Mouse (Mus musculus) midbrain, postnatal 0 days (tissue): ENCODE data around the gene Gli3. TPM values are rescaled to one million over a fixed set of nuclear protein-coding genes. Genes with fewer than 3 reads are reported as not detected.

Experiments used
- ATAC-seq: fragments of 200-750 bp; cut with Nextera tagmentation; 2 replicates; pipeline ENCODE4 v1.8.0; 2017; ENCODE audit warnings: moderate number of reproducible peaks, mild to moderate bottlenecking, moderate TSS enrichment, moderate library complexity; ENCODE audit not compliant: low FRiP score
- DNase-seq: peaks from one replicate; pipeline ENCODE4 v3.0.0-alpha.2; 2015; ENCODE audit warnings: low spot score
- H3K27ac ChIP-seq: fragments of 300-500 bp; sonication (generic); 2 replicates; pipeline ENCODE4 v1.5.1; 2014; ENCODE audit warnings: low read depth, mild to moderate bottlenecking, low read length, mixed read lengths
- H3K27me3 ChIP-seq: fragments of 300-500 bp; sonication (generic); 2 replicates; pipeline ENCODE4 v1.6.1; 2014; ENCODE audit warnings: low read length, control low read depth, mixed read lengths; ENCODE audit not compliant: insufficient read depth
- H3K36me3 ChIP-seq: fragments of 300-500 bp; sonication (generic); 2 replicates; pipeline ENCODE4 v1.6.1; 2014; ENCODE audit warnings: low read length, control low read depth, mixed read lengths; ENCODE audit not compliant: insufficient read depth
- H3K4me1 ChIP-seq: fragments of 300-500 bp; sonication (generic); 2 replicates; pipeline ENCODE4 v1.6.1; 2014; ENCODE audit warnings: mild to moderate bottlenecking, control low read depth, antibody characterized with exemption, low read length, mixed read lengths; ENCODE audit not compliant: insufficient read depth
- H3K4me2 ChIP-seq: fragments of 300-500 bp; sonication (generic); 2 replicates; pipeline ENCODE4 v1.6.1; 2014; ENCODE audit warnings: low read depth, mild to moderate bottlenecking, low read length, mixed read lengths; ENCODE audit not compliant: poor library complexity, severe bottlenecking
- H3K4me3 ChIP-seq: fragments of 300-500 bp; sonication (generic); 2 replicates; pipeline ENCODE4 v1.5.1; 2014; ENCODE audit warnings: low read depth, mild to moderate bottlenecking, low read length, moderate library complexity
- H3K9ac ChIP-seq: fragments of 300-500 bp; sonication (generic); replicated peaks from 2 replicates; pipeline ENCODE4 v1.6.1; 2014; ENCODE audit warnings: mild to moderate bottlenecking, low read length, moderate library complexity, mixed read lengths; ENCODE audit not compliant: poor library complexity, severe bottlenecking
- H3K9me3 ChIP-seq: fragments of 300-500 bp; sonication (generic); 2 replicates; pipeline ENCODE4 v1.6.1; 2016; ENCODE audit warnings: low read length, control low read depth
- CTCF ChIP-seq: IDR thresholded peaks from 2 replicates; pipeline ENCODE4 v1.5.1; 2016; ENCODE audit warnings: antibody characterized with exemption, mild to moderate bottlenecking
- WGBS: fragments of 180-500 bp; shearing (Covaris S2); extraction: QIAGEN DNeasy Blood & Tissue Kit; methylation state at CpG from one replicate; pipeline ENCODE4 v1.1.7; 2014; 5-methylcytosine and 5-hydroxymethylcytosine counted together
- polyA plus RNA-seq: library from polyadenylated mRNA; unstranded; fragments of >200 nt; fragmentation: Nextera tagmentation; extraction: Ambion mirVana; gene quantifications from 2 replicates; pipeline ENCODE4 v1.2.1, GENCODE M21; 2015
- total RNA-seq: library from RNA; depleted of rRNA; stranded (reverse); fragments of >200 nt; gene quantifications from 2 replicates; pipeline ENCODE4 v1.2.3, GENCODE M21; 2014

Gene Gli3
- total and polyA plus RNA-seq, 2 experiments from 2014 or later, result 3.9 to 9.2 TPM

DNA sequence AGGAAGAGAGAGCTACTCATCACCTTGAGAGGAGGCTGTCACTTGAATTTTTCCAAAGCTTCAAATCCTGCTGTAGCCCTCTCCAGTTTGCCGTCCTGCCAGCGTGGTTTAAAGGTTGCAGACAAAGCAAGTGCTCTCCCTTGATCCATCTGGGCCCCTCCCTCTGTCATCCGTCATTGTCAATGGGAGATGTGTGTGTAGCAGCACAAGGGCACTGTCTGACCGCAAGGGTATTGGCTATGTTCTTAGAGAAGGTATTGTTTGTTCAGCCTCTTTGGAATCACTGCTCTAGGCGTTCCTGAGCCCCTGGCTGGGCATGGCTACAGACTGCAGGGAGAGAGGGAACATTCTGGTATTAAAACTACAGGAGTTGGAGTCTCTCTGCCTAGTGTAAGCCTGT, 79.0 kb downstream of the Gli3 start:
- Histone ChIP-seq H3K9me3 (no peaks in the 10 kb centered on the region), H3K4me2 (no peak overlapping the region), H3K27me3 (no peaks in the 10 kb centered on the region), H3K27ac (no peak overlapping the region), H3K36me3 (no peaks in the 10 kb centered on the region), H3K4me1 (peaks cover 19% of the 10 kb centered on the region; the same call in 1 of the 2 replicates), H3K9ac (no peak overlapping the region), H3K4me3 (no peak overlapping the region)
- DNase-seq, result no peak
- TF ChIP-seq CTCF, result no peak
- 20% methylated on average over 5 of the region's 5 CpGs for WGBS
- no peak for ATAC-seq

DNA sequence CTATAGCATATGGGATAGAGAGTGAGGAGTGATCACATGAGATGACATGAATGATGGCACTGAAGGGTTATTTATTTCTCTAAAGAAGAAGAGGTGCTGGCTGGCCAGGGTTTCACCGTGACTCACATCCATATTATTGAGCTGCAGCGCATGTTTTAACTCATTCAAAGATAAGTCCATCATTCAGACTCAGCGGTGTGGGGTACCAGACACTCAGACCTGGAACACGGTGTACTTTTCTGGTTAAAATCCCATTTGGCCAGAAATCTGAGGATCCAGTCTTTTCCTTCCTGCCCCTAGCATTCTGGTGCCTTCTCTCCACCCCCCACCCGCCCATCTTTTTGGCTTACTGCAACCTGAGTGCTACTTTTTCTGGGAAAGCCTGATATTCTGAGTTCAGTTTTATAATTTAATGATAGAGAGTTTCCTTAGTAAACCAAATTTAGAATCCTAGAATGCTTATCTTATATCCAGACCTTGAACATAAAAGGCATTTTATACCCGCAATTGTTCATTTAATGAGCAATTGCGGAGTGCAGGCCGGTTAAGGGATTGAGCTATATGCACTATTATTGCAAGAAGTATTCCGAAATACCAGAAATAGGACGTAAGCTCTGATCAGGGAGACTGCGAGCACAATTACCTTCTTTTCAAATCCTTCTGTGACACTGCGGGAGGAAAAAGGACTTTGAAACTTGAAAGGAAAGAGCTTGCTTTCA, 80.3 kb downstream of the Gli3 start:
- no peak overlapping the region for H3K9ac ChIP-seq
- peaks cover 19% of the 10 kb centered on the region; the same call in 1 of the 2 replicates for H3K4me1 ChIP-seq
- no peak overlapping the region for H3K4me2 ChIP-seq
- H3K36me3 ChIP-seq, result no peaks in the 10 kb centered on the region
- DNase-seq (no peak), ATAC-seq (peak; percentile 8; the same call in 1 of the 2 replicates)
- no peak for TF ChIP-seq CTCF
- no peaks in the 10 kb centered on the region for H3K27me3 ChIP-seq
- no peaks in the 10 kb centered on the region for H3K9me3 ChIP-seq
- WGBS, result 20% methylated on average over 12 of the region's 12 CpGs
- peak overlapping the region; percentile 32; the same call in 1 of the 2 replicates for H3K27ac ChIP-seq
- H3K4me3 ChIP-seq, result no peak overlapping the region

- ATAC-seq (0 out of 2 replicates have a peak, but pooled peaks have one; percentile 48), DNase-seq (no peak)
- H3K4me2 ChIP-seq, result no peak overlapping the region
- no peak overlapping the region for H3K9ac ChIP-seq
- no peaks in the 10 kb centered on the region for H3K27me3 ChIP-seq
- no peaks in the 10 kb centered on the region for H3K36me3 ChIP-seq
- no peak for TF ChIP-seq CTCF
- 17% methylated on average over 7 of the region's 7 CpGs for WGBS
- H3K27ac ChIP-seq, result peak overlapping the region; percentile 1; the same call in 1 of the 2 replicates
- H3K9me3 ChIP-seq, result no peaks in the 10 kb centered on the region
- H3K4me3 ChIP-seq, result no peak overlapping the region
- peaks cover 19% of the 10 kb centered on the region; the same call in 1 of the 2 replicates for H3K4me1 ChIP-seq
These were observed 81.0 kb downstream of the Gli3 start for GRCm38 (mm10) chr13:15543888-15544640.

- DNase-seq (peak; percentile 58), ATAC-seq (no peak)
- 32% methylated on average over 4 of the region's 4 CpGs for WGBS
These were observed 82.4 kb downstream of the Gli3 start for GRCm38 (mm10) chr13:15545346-15545896.

GRCm38 (mm10) chr13:15546258-15546657, 83.2 kb downstream of the Gli3 start:
- H3K36me3 ChIP-seq, result no peaks in the 10 kb centered on the region
- H3K4me2 ChIP-seq, result no peak overlapping the region
- no peak overlapping the region for H3K27ac ChIP-seq
- 59% methylated on average over 4 of the region's 4 CpGs for WGBS
- TF ChIP-seq CTCF, result no peak
- no peak overlapping the region for H3K9ac ChIP-seq
- no peak overlapping the region for H3K4me3 ChIP-seq
- ATAC-seq (no peak), DNase-seq (no peak)
- no peaks in the 10 kb centered on the region for H3K9me3 ChIP-seq
- no peaks in the 10 kb centered on the region for H3K27me3 ChIP-seq
- peaks cover 18% of the 10 kb centered on the region; the same call in 1 of the 2 replicates for H3K4me1 ChIP-seq

More at GRCm38 (mm10) chr13:15545346-15545896, 82.4 kb downstream of the Gli3 start:
- Histone ChIP-seq H3K27me3 (no peaks in the 10 kb centered on the region), H3K4me1 (peaks cover 19% of the 10 kb centered on the region; the same call in 1 of the 2 replicates), H3K4me3 (no peak overlapping the region), H3K27ac (0 out of 2 replicates have a peak overlapping the region, but pooled peaks have one; percentile 21), H3K9me3 (no peaks in the 10 kb centered on the region), H3K4me2 (no peak overlapping the region), H3K9ac (no peak overlapping the region), H3K36me3 (no peaks in the 10 kb centered on the region)
- no peak for TF ChIP-seq CTCF
